Mouse (Mus musculus) cerebellum, adult 2 months (tissue): Measurements from ENCODE around the gene Actr2.

ENCODE experiments used
- CTCF ChIP-seq: fragments of 200-500 bp; IDR thresholded peaks from 2 replicates; pipeline ENCODE4 v1.5.1; 2011; ENCODE audit warnings: low read depth, mild to moderate bottlenecking, control low read depth, low read length, moderate library complexity, borderline replicate concordance; ENCODE audit not compliant: insufficient read depth
- POLR2A ChIP-seq: fragments of 200-500 bp; IDR thresholded peaks from 2 replicates; pipeline ENCODE4 v1.6.1; 2011; ENCODE audit warnings: low read length, control low read depth, borderline replicate concordance; ENCODE audit not compliant: insufficient read depth

- TF ChIP-seq POLR2A = no peak
- no peak for TF ChIP-seq CTCF
These were observed 70.6 kb downstream of the Actr2 start for GRCm38 (mm10) chr11:20042106-20042505.
